8 mouse cellular contexts compared by ENCODE assay signal in the genomic region with DNA sequence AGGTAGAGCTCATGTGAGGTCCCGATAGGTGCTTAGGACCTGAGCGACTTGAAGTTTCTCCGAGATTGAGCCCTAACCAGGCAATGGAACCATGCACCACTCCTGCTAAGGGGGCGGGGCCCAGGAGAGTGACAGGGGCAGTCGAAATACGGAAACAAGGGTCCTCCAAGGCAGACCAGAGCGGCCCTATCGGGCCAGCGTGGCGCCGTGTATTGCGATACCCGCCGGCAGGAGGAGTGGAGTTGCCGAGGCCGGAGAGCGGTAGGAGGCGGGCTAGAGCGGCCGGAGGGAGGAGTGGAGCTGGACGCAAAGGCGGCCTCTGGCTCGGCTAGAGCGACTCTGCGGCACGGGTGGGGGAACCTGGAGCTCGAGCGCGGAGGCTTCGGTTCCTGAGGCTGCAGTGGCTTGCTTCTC. TPM values are rescaled to one million over a fixed set of nuclear protein-coding genes. Genes with fewer than 3 reads are reported as not detected.
DNase-seq lines count a peak whose midpoint lies in the region; ATAC-seq lines count a peak whose summit lies in the region.

No protein-coding gene starts in this region.

- peak; percentile 98 for ATAC-seq in hindbrain, embryonic 14.5 days (ENCODE audit: low FRiP score)

- DNase-seq in R1 (ENCODE audit: low read depth, low spot score): peak; percentile 98
- peak; percentile 95 to 98 for DNase-seq in cerebellum, postnatal 25 days
- peak; percentile 93 to 94 for DNase-seq in frontal cortex, postnatal 25 days (ENCODE audit: low spot score in 2 of 2)
- peak; percentile 95 for DNase-seq in hindbrain, embryonic 14.5 days (ENCODE audit: low spot score)
- peak; percentile 96 to 98 for DNase-seq in layer of hippocampus, postnatal 36 days
- peak; percentile 99 for DNase-seq in lung, postnatal 36 days
- peak; percentile 99 for DNase-seq in retina, postnatal 1 day
- peak; percentile 87 to 97 for DNase-seq in urinary bladder, adult 18-20 months (ENCODE audit: low spot score in 2 of 2)

- H3K4me3 ChIP-seq in hindbrain, embryonic 14.5 days (replicated peaks; ENCODE audit: low read length): peak overlapping the region; percentile 56

- no peaks in the 10 kb centered on the region for H3K9me3 ChIP-seq in hindbrain, embryonic 14.5 days (ENCODE audit: control insufficient read depth, low read length)

- H3K27me3 ChIP-seq in hindbrain, embryonic 14.5 days (ENCODE audit: control insufficient read depth, insufficient read depth, low read length): no peaks in the 10 kb centered on the region

- H3K4me1 ChIP-seq in hindbrain, embryonic 14.5 days (replicated peaks; ENCODE audit: control insufficient read depth, insufficient read depth, low read length): peaks cover 23% of the 10 kb centered on the region

- H3K4me2 ChIP-seq in hindbrain, embryonic 14.5 days (replicated peaks): peak overlapping the region; percentile 86

- H3K9ac ChIP-seq in hindbrain, embryonic 14.5 days: peak overlapping the region; percentile 78

- WGBS in hindbrain, embryonic 14.5 days: under 1% methylated on average over 30 of the region's 30 CpGs

- 0 out of 2 replicates have a peak, but pooled peaks cover 6% of the 10 kb centered on the region for H3K36me3 ChIP-seq in hindbrain, embryonic 14.5 days (replicated peaks; ENCODE audit: control insufficient read depth, insufficient read depth)

- peak overlapping the region; percentile 80 for H3K27ac ChIP-seq in hindbrain, embryonic 14.5 days

RNA-seq across cellular contexts. Expression of gene Arhgef1, which starts 1.4 kb away (rescaled TPM):
- 58.4 and 58.6 TPM in 2 replicates for polyA plus RNA-seq in hindbrain, embryonic 14.5 days (2014; fragmentation: Nextera tagmentation; extraction: Ambion mirVana)
- 10 to 100 TPM; 81.1 to 86.9 TPM for total RNA-seq in layer of hippocampus, postnatal 36 days (2021)

RNA-seq across cellular contexts. Expression of gene Cd79a, which starts 6.9 kb away (rescaled TPM):
- polyA plus RNA-seq in hindbrain, embryonic 14.5 days (2014; fragmentation: Nextera tagmentation; extraction: Ambion mirVana): 0.13 and 0.33 TPM in 2 replicates
- total RNA-seq in layer of hippocampus, postnatal 36 days (2021): under 1 TPM in 1 of 2 experiments, not detected in 1; 0.43 TPM

RNA-seq across cellular contexts. Expression of gene Rps19, which starts 19.9 kb away (rescaled TPM):
- polyA plus RNA-seq in hindbrain, embryonic 14.5 days (2014; fragmentation: Nextera tagmentation; extraction: Ambion mirVana): 1,197 and 1,586 TPM in 2 replicates
- 100 to 1,000 TPM; 490 to 494 TPM for total RNA-seq in layer of hippocampus, postnatal 36 days (2021)

RNA-seq across cellular contexts. Expression of gene Dmrtc2, which starts 34.2 kb away (rescaled TPM):
- polyA plus RNA-seq in hindbrain, embryonic 14.5 days (2014; fragmentation: Nextera tagmentation; extraction: Ambion mirVana): 0.16 and 0.17 TPM in 2 replicates
- total RNA-seq in layer of hippocampus, postnatal 36 days (2021): not detected

RNA-seq across cellular contexts. Expression of gene Lypd4, which starts 34.3 kb away (rescaled TPM):
- polyA plus RNA-seq in hindbrain, embryonic 14.5 days (2014; fragmentation: Nextera tagmentation; extraction: Ambion mirVana): 0.27 TPM in 1 of 2 replicates, not detected in the other
- total RNA-seq in layer of hippocampus, postnatal 36 days (2021): not detected

Comparison
In these comparisons a context has a peak if more than half of its experiments do, and no peak if none do; other contexts are left out.
1. Peak in every context shown above with its lines: DNase-seq, ATAC-seq, H3K4me3 ChIP-seq and H3K27ac ChIP-seq.